13 mouse cellular contexts compared by ENCODE assay signal in genomic region chr17:68161107-68161506, GRCm38 (mm10).
"Had no signal": no experiment of that assay in that cellular context is flagged by ENCODE, and none has a peak within 500 bp of the region (broad histone marks: within the 10 kb centered on the region; RNA-seq: fewer than 3 reads in every experiment).

No protein-coding gene starts in this region.

- ATAC-seq: hindbrain, postnatal 0 days; intestine, embryonic 16.5 days; liver, embryonic 12.5 days had no signal

- DNase-seq: gastrocnemius, postnatal 25 days; heart, adult 18-20 months; heart, postnatal 10 days; heart, postnatal 4 days; kidney, adult 11 months; kidney, adult 2 months; kidney, postnatal 10 days; kidney, postnatal 25 days; kidney, postnatal 4 days; left cerebral cortex, postnatal 4 days had no signal
